Mouse (Mus musculus): Measurements from ENCODE around the gene Ppp6r3.

Ppp6r3 gene

GRCm38 (mm10) chr19:3575632-3576384 lies at the start of gene Ppp6r3:
Ppp6r3 (minus strand) TSS chr19:3575749.
- Histone ChIP-seq H3K36me3 (ENCODE audit: control insufficient read depth, insufficient read depth, low read length, poor library complexity, severe bottlenecking) (0 out of 2 replicates have a peak, but pooled peaks cover 2% of the 10 kb centered on the region), H3K27me3 (ENCODE audit: control insufficient read depth, insufficient read depth, low read length, poor library complexity, severe bottlenecking) (no peaks in the 10 kb centered on the region)
- DNase-seq (ENCODE audit: low read depth, low spot score) = peak; percentile 98

GRCm38 (mm10) chr19:3625111-3625510 lies 49.6 kb upstream of the Ppp6r3 start:
- no peaks in the 10 kb centered on the region for H3K27me3 ChIP-seq (ENCODE audit: control insufficient read depth, insufficient read depth, low read length, poor library complexity, severe bottlenecking)
- no peak for DNase-seq (ENCODE audit: low read depth, low spot score)
- no peaks in the 10 kb centered on the region for H3K36me3 ChIP-seq (ENCODE audit: control insufficient read depth, insufficient read depth, low read length, poor library complexity, severe bottlenecking)

GRCm38 (mm10) chr19:3623824-3624223 lies 48.3 kb upstream of the Ppp6r3 start:
- H3K27me3 ChIP-seq (ENCODE audit: control insufficient read depth, insufficient read depth, low read length, poor library complexity, severe bottlenecking) = no peaks in the 10 kb centered on the region
- peak; percentile 55 for DNase-seq (ENCODE audit: low read depth, low spot score)

GRCm38 (mm10) chr19:3623294-3623693 lies 47.7 kb upstream of the Ppp6r3 start:
- Histone ChIP-seq H3K36me3 (ENCODE audit: control insufficient read depth, insufficient read depth, low read length, poor library complexity, severe bottlenecking) (no peaks in the 10 kb centered on the region), H3K27me3 (ENCODE audit: control insufficient read depth, insufficient read depth, low read length, poor library complexity, severe bottlenecking) (no peaks in the 10 kb centered on the region)
- DNase-seq (ENCODE audit: low read depth, low spot score) = peak; percentile 8

More at GRCm38 (mm10) chr19:3623824-3624223, 48.3 kb upstream of the Ppp6r3 start:
- no peaks in the 10 kb centered on the region for H3K36me3 ChIP-seq (ENCODE audit: control insufficient read depth, insufficient read depth, low read length, poor library complexity, severe bottlenecking)

- Histone ChIP-seq H3K36me3 (ENCODE audit: control insufficient read depth, insufficient read depth, low read length, poor library complexity, severe bottlenecking) (no peaks in the 10 kb centered on the region), H3K27me3 (ENCODE audit: control insufficient read depth, insufficient read depth, low read length, poor library complexity, severe bottlenecking) (no peaks in the 10 kb centered on the region)
- DNase-seq (ENCODE audit: low read depth, low spot score) = no peak
Measured at GRCm38 (mm10) chr19:3620871-3621270, 45.3 kb upstream of the Ppp6r3 start.

- peak; percentile 23 for DNase-seq (ENCODE audit: low read depth, low spot score)
- Histone ChIP-seq H3K27me3 (ENCODE audit: control insufficient read depth, insufficient read depth, low read length, poor library complexity, severe bottlenecking) (no peaks in the 10 kb centered on the region), H3K36me3 (ENCODE audit: control insufficient read depth, insufficient read depth, low read length, poor library complexity, severe bottlenecking) (no peaks in the 10 kb centered on the region)
Measured at GRCm38 (mm10) chr19:3619359-3619758, 43.8 kb upstream of the Ppp6r3 start.

GRCm38 (mm10) chr19:3613991-3614390 lies 38.4 kb upstream of the Ppp6r3 start:
- no peaks in the 10 kb centered on the region for H3K27me3 ChIP-seq (ENCODE audit: control insufficient read depth, insufficient read depth, low read length, poor library complexity, severe bottlenecking)
- H3K36me3 ChIP-seq (ENCODE audit: control insufficient read depth, insufficient read depth, low read length, poor library complexity, severe bottlenecking) = no peaks in the 10 kb centered on the region
- no peak for DNase-seq (ENCODE audit: low read depth, low spot score)

GRCm38 (mm10) chr19:3612534-3613273 lies 37.2 kb upstream of the Ppp6r3 start:
- Histone ChIP-seq H3K27me3 (ENCODE audit: control insufficient read depth, insufficient read depth, low read length, poor library complexity, severe bottlenecking) (no peaks in the 10 kb centered on the region), H3K36me3 (ENCODE audit: control insufficient read depth, insufficient read depth, low read length, poor library complexity, severe bottlenecking) (no peaks in the 10 kb centered on the region)
- DNase-seq (ENCODE audit: low read depth, low spot score) = no peak

GRCm38 (mm10) chr19:3611730-3612129 lies 36.2 kb upstream of the Ppp6r3 start:
- DNase-seq (ENCODE audit: low read depth, low spot score) = no peak
- no peaks in the 10 kb centered on the region for H3K36me3 ChIP-seq (ENCODE audit: control insufficient read depth, insufficient read depth, low read length, poor library complexity, severe bottlenecking)
- no peaks in the 10 kb centered on the region for H3K27me3 ChIP-seq (ENCODE audit: control insufficient read depth, insufficient read depth, low read length, poor library complexity, severe bottlenecking)

- H3K27me3 ChIP-seq (ENCODE audit: control insufficient read depth, insufficient read depth, low read length, poor library complexity, severe bottlenecking) = no peaks in the 10 kb centered on the region
- H3K36me3 ChIP-seq (ENCODE audit: control insufficient read depth, insufficient read depth, low read length, poor library complexity, severe bottlenecking) = no peaks in the 10 kb centered on the region
- DNase-seq (ENCODE audit: low read depth, low spot score) = no peak
Measured at GRCm38 (mm10) chr19:3610886-3611285, 35.3 kb upstream of the Ppp6r3 start.

GRCm38 (mm10) chr19:3609826-3610225 lies 34.3 kb upstream of the Ppp6r3 start:
- Histone ChIP-seq H3K27me3 (ENCODE audit: control insufficient read depth, insufficient read depth, low read length, poor library complexity, severe bottlenecking) (no peaks in the 10 kb centered on the region), H3K36me3 (ENCODE audit: control insufficient read depth, insufficient read depth, low read length, poor library complexity, severe bottlenecking) (no peaks in the 10 kb centered on the region)
- DNase-seq (ENCODE audit: low read depth, low spot score) = no peak

GRCm38 (mm10) chr19:3594316-3594715 lies 18.8 kb upstream of the Ppp6r3 start:
- no peak for DNase-seq (ENCODE audit: low read depth, low spot score)
- H3K36me3 ChIP-seq (ENCODE audit: control insufficient read depth, insufficient read depth, low read length, poor library complexity, severe bottlenecking) = no peaks in the 10 kb centered on the region

GRCm38 (mm10) chr19:3593379-3594055 lies 18.0 kb upstream of the Ppp6r3 start:
- no peaks in the 10 kb centered on the region for H3K36me3 ChIP-seq (ENCODE audit: control insufficient read depth, insufficient read depth, low read length, poor library complexity, severe bottlenecking)
- no peak for DNase-seq (ENCODE audit: low read depth, low spot score)
- no peaks in the 10 kb centered on the region for H3K27me3 ChIP-seq (ENCODE audit: control insufficient read depth, insufficient read depth, low read length, poor library complexity, severe bottlenecking)

More at GRCm38 (mm10) chr19:3594316-3594715, 18.8 kb upstream of the Ppp6r3 start:
- H3K27me3 ChIP-seq (ENCODE audit: control insufficient read depth, insufficient read depth, low read length, poor library complexity, severe bottlenecking) = no peaks in the 10 kb centered on the region

GRCm38 (mm10) chr19:3589968-3590367 lies 14.4 kb upstream of the Ppp6r3 start:
- no peak for DNase-seq (ENCODE audit: low read depth, low spot score)
- no peaks in the 10 kb centered on the region for H3K27me3 ChIP-seq (ENCODE audit: control insufficient read depth, insufficient read depth, low read length, poor library complexity, severe bottlenecking)
- no peaks in the 10 kb centered on the region for H3K36me3 ChIP-seq (ENCODE audit: control insufficient read depth, insufficient read depth, low read length, poor library complexity, severe bottlenecking)

- no peaks in the 10 kb centered on the region for H3K27me3 ChIP-seq (ENCODE audit: control insufficient read depth, insufficient read depth, low read length, poor library complexity, severe bottlenecking)
- H3K36me3 ChIP-seq (ENCODE audit: control insufficient read depth, insufficient read depth, low read length, poor library complexity, severe bottlenecking) = no peaks in the 10 kb centered on the region
- no peak for DNase-seq (ENCODE audit: low read depth, low spot score)
Measured at GRCm38 (mm10) chr19:3589547-3589946, 14.0 kb upstream of the Ppp6r3 start.

All from splenic B cell, adult 2 months (primary cell).